Mouse (Mus musculus): ENCODE measurements around the gene Gm26920. TPM values are rescaled to one million over a fixed set of nuclear protein-coding genes. Genes with fewer than 3 reads are reported as not detected.

Gene Gm26920
- polyA plus RNA-seq, 1 experiment from 2014 or later, result 2.4 TPM

DNA sequence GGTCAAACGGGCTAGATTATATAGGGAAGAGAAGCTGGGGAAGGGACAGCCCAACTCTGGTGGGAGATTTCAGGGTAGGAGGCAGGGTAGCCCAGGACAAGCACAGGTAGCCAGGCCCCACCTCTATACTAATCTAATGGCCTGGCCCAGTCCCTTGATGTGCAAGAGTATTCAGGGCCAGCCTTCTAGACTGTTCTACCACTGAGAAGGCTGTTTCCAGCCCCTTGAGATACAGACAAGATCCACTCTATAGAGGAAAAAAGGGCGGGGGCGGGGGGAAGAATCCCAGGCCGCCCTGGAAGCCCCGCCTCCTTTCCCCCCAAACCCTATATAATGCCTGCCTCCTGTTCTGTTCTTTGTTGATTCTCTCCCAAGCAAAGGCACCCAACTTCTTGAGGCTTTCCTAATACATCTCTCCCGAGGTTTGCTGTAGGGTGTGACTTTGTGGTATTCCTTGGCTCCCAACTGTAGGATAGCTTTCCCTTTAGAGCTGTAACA lies 3.8 kb upstream of the Gm26920 start:
- WGBS, result 71% methylated on average over 6 of the region's 6 CpGs

DNA sequence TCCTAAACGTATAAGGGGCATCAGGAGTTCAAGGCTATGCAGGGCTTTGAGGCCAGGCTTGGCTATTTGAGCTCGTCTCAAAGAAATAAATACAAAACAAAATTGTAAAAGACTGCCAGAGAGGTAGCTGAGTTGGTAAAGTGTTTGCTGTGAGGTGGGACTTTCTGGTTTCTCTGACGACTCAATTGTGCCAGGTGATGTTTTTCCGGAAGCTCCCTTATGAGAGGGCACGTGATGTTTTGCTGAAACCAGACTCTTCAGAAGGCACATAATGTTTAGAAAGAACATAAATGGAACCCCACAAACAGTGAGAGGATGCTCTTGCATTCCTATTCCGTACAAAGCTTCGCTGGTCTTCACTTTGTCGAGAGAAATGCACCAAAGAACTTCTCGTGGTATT lies 2.5 kb upstream of the Gm26920 start:
- 85% methylated on average over 9 of the region's 9 CpGs for WGBS
- ATAC-seq (replicated peaks; ENCODE audit: low FRiP score), result no peak
- H3K4me3 ChIP-seq (replicated peaks), result no peak overlapping the region

More for the DNA sequence above, 3.8 kb upstream of the Gm26920 start:
- H3K4me3 ChIP-seq (replicated peaks), result peak overlapping the region; percentile 74
- peak overlapping the region; percentile 98; the same call in 1 of the 2 replicates for H3K27ac ChIP-seq
- peak overlapping the region; percentile 60 for H3K4me2 ChIP-seq
- no peak for ATAC-seq (replicated peaks; ENCODE audit: low FRiP score)
- H3K9me3 ChIP-seq (replicated peaks), result no peaks in the 10 kb centered on the region
- H3K4me1 ChIP-seq, result peaks cover 21% of the 10 kb centered on the region
- H3K9ac ChIP-seq, result peak overlapping the region; percentile 74; the same call in 1 of the 2 replicates
- no peaks in the 10 kb centered on the region for H3K27me3 ChIP-seq
- peaks cover 12% of the 10 kb centered on the region for H3K36me3 ChIP-seq

DNA sequence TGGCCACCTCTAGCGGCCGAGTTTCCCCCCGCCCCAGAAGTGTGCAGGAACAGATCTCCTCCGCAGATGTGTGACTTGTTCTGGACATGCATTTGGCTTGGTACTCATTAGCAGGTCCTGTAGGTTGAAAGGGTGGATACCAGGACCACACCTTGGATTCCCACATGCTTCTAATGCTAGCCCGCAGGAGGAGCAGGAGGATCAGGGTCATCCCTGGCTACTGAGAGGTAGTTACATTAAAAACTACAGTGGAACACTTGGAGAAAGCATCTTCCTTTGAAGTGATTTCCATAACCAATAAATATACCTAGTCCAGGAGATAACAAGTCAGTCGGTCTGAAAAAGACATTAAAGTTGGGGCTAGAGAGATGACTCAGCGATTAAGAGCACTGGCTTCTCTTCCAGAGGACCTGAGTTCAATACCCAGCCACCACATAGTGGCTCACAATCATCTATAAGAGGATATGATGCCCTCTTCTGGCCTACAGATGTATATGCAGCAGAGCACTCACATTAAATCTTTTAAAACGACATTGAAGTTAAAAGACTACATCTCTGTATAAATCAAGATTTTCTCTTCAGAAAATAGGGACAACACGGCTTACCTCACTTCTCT lies 868 bp upstream of the Gm26920 start:
- WGBS, result 10% methylated on average over 9 of the region's 9 CpGs
- H3K4me1 ChIP-seq, result peaks cover 33% of the 10 kb centered on the region
- no peaks in the 10 kb centered on the region for H3K27me3 ChIP-seq
- ATAC-seq (replicated peaks; ENCODE audit: low FRiP score), result no peak
- no peak overlapping the region for H3K9ac ChIP-seq
- no peaks in the 10 kb centered on the region for H3K9me3 ChIP-seq (replicated peaks)
- peak overlapping the region; percentile 81 for H3K27ac ChIP-seq
- peak overlapping the region; percentile 69 for H3K4me2 ChIP-seq
- H3K4me3 ChIP-seq (replicated peaks), result peak overlapping the region; percentile 61
- H3K36me3 ChIP-seq, result peaks cover 10% of the 10 kb centered on the region

More for the DNA sequence above, 2.5 kb upstream of the Gm26920 start:
- H3K36me3 ChIP-seq, result 0 out of 2 replicates have a peak, but pooled peaks cover 2% of the 10 kb centered on the region
- H3K4me2 ChIP-seq, result no peak overlapping the region
- peaks cover 32% of the 10 kb centered on the region for H3K4me1 ChIP-seq
- no peak overlapping the region for H3K27ac ChIP-seq
- H3K9ac ChIP-seq, result no peak overlapping the region
- H3K9me3 ChIP-seq (replicated peaks), result no peaks in the 10 kb centered on the region
- H3K27me3 ChIP-seq, result no peaks in the 10 kb centered on the region

DNA sequence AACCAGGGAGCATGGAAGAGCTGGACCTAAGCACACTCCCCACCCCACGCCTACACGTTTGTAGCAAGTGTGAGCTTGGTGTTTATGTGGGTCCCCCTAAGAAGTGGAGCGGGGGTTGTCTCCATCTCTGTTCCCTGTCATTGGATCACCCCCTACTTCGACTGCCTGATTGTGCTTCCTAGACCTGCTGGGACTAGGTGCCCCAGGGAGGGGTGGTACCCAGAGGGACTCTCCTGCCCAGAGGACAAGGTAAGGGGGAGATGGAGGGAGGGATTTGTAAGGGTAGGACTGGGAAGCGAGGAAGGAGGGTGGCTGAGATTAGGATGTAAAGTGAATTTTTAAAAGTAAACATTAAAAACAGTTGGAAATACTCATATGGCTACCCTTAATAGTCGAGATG lies 805 bp downstream of the Gm26920 start:
- H3K9ac ChIP-seq, result peak overlapping the region; percentile 60
- H3K36me3 ChIP-seq, result peaks cover 26% of the 10 kb centered on the region
- WGBS, result 13% methylated on average over 6 of the region's 6 CpGs
- peak overlapping the region; percentile 81; the same call in 1 of the 2 replicates for H3K27ac ChIP-seq
- peaks cover 32% of the 10 kb centered on the region for H3K4me1 ChIP-seq
- ATAC-seq (replicated peaks; ENCODE audit: low FRiP score), result no peak
- no peaks in the 10 kb centered on the region for H3K27me3 ChIP-seq
- H3K9me3 ChIP-seq (replicated peaks), result 0 out of 2 replicates have a peak, but pooled peaks cover 3% of the 10 kb centered on the region
- H3K4me2 ChIP-seq, result peak overlapping the region; percentile 69
- peak overlapping the region; percentile 61 for H3K4me3 ChIP-seq (replicated peaks)

DNA sequence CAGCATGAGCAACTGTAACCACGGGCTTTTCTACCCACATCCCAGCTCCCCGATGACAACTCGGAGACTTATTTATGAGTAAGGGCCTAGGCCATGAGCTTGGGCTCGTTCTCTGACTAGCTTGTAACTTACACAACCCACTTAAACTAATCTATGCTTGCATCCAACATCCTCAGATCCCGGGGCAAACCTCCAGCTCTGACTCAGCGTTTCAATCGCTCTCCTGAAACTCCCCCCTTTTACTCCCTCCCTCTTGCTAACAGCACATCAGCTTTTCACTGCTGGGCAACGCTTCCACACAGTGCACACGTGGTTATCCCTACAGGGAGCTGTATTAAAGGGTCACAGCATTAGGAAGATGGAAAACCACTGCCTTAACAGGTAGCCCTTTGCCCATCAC lies 3.7 kb downstream of the Gm26920 start:
- WGBS, result 85% methylated on average over 9 of the region's 9 CpGs
- Histone ChIP-seq H3K9ac (no peak overlapping the region), H3K27ac (no peak overlapping the region), H3K4me1 (peaks cover 26% of the 10 kb centered on the region), H3K4me2 (no peak overlapping the region), H3K4me3 (replicated peaks) (no peak overlapping the region), H3K36me3 (peaks cover 45% of the 10 kb centered on the region), H3K9me3 (replicated peaks) (0 out of 2 replicates have a peak, but pooled peaks cover 3% of the 10 kb centered on the region), H3K27me3 (no peaks in the 10 kb centered on the region)
- no peak for ATAC-seq (replicated peaks; ENCODE audit: low FRiP score)

DNA sequence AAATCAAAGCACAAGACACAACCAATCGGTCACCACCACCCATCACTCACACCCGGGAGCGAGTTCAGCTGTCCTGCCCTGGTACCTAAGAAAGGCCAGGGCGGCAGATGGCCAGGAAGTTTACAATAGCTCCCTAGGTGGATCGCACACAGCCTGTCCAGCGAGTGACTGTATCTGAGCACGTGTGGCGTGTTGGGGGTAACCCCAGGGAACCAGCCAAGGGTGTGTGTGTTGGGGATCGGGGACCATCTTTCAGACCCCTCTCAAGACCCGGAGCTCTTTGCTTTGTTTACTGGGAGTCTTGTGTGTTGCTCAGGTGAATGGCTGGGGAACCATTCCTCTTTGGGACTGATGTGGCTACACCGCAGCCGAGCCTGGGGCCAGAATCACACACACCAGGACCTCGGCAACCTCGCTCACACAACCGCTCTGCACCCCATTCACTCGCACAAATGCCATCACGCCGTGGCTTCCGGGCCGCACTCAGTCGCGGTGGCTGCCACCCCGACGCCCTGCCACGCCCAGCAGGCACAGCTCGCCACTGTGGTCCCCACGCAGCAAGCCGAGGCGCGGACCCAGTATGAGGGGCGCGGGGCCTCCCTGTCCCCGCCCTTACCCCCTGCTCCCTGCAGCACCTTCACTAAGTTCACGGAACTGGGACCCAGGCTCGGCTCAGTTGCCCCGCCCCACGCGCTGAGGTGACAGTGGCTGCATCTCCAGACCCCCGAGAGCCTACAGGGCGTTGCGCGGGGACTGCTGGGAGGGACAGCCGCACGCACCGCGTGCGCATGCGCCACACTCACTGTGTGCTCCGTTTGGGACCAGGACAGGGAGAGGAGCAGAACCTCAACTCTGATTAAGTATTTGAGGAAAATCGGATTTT lies 17.8 kb downstream of the Gm26920 start, which contains the start of gene Zfp82:
Gene Zfp82 (minus strand): TSS at position 755 of the 883 bp plus-strand sequence.
- Histone ChIP-seq H3K4me1 (peaks cover 8% of the 10 kb centered on the region), H3K4me3 (replicated peaks) (peak within 1 kb of the TSS; percentile 70), H3K36me3 (peaks cover 35% of the 10 kb centered on the region), H3K27me3 (no peaks in the 10 kb centered on the region), H3K27ac (peak within 1 kb of the TSS; percentile 52), H3K4me2 (peak within 1 kb of the TSS; percentile 94), H3K9ac (peak within 1 kb of the TSS; percentile 68), H3K9me3 (replicated peaks) (no peaks in the 10 kb centered on the region)
- WGBS, result under 1% methylated on average over 50 of the region's 50 CpGs
- ATAC-seq (replicated peaks; ENCODE audit: low FRiP score), result peak; percentile 93

DNA sequence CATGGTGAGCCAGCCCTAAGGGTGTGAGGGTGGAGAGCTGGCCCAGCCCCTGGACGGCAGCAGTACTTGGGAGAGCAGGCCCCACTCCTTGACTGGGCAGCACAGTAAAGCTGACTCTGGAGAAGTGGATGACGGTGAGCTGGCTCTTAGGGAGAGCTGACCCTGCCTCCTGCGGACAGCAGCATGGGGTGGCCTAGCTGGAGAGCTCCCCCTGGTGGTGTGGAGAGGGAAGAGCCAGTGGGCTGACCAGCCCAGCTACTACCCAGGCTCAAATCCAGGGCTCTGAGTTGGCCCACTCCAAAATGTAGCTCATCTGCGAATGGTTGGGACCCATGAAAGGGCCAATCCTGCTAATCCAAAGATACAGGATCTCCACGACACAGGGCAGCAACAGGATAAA lies 25.6 kb downstream of the Gm26920 start:
- Histone ChIP-seq H3K9ac (no peak overlapping the region), H3K27me3 (no peaks in the 10 kb centered on the region), H3K27ac (no peak overlapping the region), H3K4me2 (no peak overlapping the region), H3K9me3 (replicated peaks) (no peaks in the 10 kb centered on the region), H3K4me1 (peaks cover 4% of the 10 kb centered on the region; the same call in 1 of the 2 replicates), H3K36me3 (peaks cover 66% of the 10 kb centered on the region), H3K4me3 (replicated peaks) (no peak overlapping the region)
- ATAC-seq (replicated peaks; ENCODE audit: low FRiP score), result no peak
- 83% methylated on average over 5 of the region's 5 CpGs for WGBS

DNA sequence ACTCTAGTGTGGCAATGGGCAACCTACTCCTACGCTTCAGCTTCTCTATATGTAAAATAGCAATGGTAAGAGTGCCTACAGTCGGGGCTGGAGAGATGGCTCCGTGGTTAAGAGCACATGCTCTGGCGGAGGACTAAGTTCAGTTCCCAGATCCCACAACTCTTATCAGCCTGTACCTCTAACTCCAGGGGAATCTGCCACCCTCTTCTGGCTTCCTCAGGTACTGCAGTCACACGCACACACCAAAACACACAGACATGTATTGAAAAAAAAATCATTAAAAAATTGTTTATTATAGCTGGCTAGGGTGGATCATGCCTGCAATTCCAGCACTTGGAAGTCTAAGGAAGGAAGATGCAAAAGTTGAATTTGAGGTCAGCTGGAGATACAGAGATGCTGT lies 27.7 kb downstream of the Gm26920 start:
- ATAC-seq (replicated peaks; ENCODE audit: low FRiP score), result no peak
- WGBS, result 92% methylated on average over 5 of the region's 5 CpGs
- no peaks in the 10 kb centered on the region for H3K27me3 ChIP-seq
- peaks cover 10% of the 10 kb centered on the region for H3K4me1 ChIP-seq
- peaks cover 66% of the 10 kb centered on the region for H3K36me3 ChIP-seq
- no peak overlapping the region for H3K4me3 ChIP-seq (replicated peaks)
- no peak overlapping the region for H3K4me2 ChIP-seq
- no peak overlapping the region for H3K9ac ChIP-seq
- H3K27ac ChIP-seq, result no peak overlapping the region
- H3K9me3 ChIP-seq (replicated peaks), result no peaks in the 10 kb centered on the region

DNA sequence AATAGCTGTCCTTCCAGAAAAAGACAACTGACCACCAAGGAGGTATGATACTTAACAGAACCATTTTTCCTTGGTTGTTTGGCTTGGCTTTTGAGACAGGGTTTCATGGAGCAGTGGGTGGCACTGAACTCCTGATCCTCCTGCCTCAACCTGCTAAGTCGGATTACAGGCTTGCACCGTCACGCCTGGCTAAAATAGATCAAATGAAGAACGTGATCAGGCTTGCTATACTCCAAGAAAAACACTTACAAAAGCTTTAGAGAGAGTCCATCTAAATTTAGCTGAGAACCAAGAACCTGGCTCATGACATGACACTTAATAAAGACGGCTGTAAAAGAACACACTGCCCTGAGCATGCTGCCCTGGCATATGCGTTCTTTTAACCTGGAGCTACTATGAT lies 29.9 kb downstream of the Gm26920 start:
- no peak for ATAC-seq (replicated peaks; ENCODE audit: low FRiP score)
- WGBS, result 41% methylated on average over 6 of the region's 6 CpGs
- H3K36me3 ChIP-seq, result peaks cover 72% of the 10 kb centered on the region

DNA sequence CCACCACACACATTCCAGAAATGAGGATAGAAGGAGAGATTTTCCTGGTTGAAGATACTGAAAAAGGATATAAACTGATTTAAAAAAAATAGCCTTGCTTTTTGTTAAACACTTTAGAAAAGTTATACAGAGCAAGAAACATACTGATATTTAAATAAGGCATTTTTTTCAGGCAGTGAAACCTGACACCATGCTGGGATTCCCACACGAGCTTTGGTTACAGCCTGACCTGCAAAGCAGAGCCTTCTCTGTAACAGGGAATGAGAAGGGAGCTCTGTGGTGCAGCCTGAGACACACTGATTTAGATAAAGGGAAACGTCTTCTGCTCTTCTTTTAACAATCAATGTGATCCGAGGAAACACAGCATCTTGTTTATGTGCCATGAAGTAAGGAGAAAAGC lies 36.6 kb downstream of the Gm26920 start:
- 6% methylated on average over 3 of the region's 3 CpGs for WGBS

More for the DNA sequence above, 29.9 kb downstream of the Gm26920 start:
- Histone ChIP-seq H3K27me3 (no peaks in the 10 kb centered on the region), H3K4me2 (no peak overlapping the region), H3K4me1 (peaks cover 10% of the 10 kb centered on the region), H3K9me3 (replicated peaks) (no peaks in the 10 kb centered on the region), H3K27ac (no peak overlapping the region), H3K9ac (no peak overlapping the region), H3K4me3 (replicated peaks) (no peak overlapping the region)

DNA sequence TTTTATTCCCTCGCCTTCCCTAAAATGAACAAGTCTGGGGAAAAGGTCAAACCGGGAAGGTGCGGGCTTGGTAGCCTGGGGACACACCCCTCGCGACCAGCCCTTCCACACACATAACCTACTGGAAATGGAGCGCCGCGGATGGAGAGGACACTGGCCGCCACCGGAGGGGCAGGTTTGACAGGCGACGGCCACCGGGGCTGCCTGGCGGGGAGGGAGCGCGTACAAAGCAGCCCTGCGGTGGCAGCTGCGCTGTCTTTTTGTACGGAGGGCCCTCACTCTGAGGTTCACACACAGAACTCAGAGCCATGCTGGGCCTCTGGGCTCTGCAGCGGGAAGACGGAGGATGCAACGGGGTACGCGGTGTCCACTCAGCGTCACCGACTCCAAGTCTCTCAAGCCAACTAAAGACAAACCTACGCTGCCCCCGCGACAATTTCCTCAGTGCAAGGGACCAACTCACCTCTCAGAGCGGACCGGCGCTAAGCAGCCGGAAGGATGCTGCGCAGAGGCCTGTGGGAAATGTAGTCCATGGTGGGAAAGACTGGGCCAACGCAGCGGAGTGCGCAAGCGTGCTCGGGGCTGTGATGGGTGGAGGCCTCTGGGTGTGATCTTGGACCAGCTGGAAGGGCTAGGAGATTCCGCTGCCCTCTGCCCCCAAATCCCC lies 39.2 kb downstream of the Gm26920 start, which contains the start of gene Zfp14:
Gene Zfp14 (minus strand): TSS at position 499 of the 667 bp plus-strand sequence.
- Histone ChIP-seq H3K4me2 (peak within 1 kb of the TSS; percentile 87), H3K27me3 (no peaks in the 10 kb centered on the region), H3K9me3 (replicated peaks) (no peaks in the 10 kb centered on the region), H3K27ac (peak within 1 kb of the TSS; percentile 86), H3K4me3 (replicated peaks) (peak within 1 kb of the TSS; percentile 72), H3K36me3 (peaks cover 11% of the 10 kb centered on the region), H3K4me1 (peaks cover 16% of the 10 kb centered on the region), H3K9ac (peak within 1 kb of the TSS; percentile 63)
- ATAC-seq (replicated peaks; ENCODE audit: low FRiP score), result peak; percentile 99
- 0% methylated on average over 40 of the region's 40 CpGs for WGBS

More for the DNA sequence above, 36.6 kb downstream of the Gm26920 start:
- Histone ChIP-seq H3K4me3 (replicated peaks) (no peak overlapping the region), H3K4me1 (peaks cover 16% of the 10 kb centered on the region), H3K4me2 (no peak overlapping the region), H3K9ac (no peak overlapping the region), H3K27me3 (no peaks in the 10 kb centered on the region), H3K27ac (peak overlapping the region; percentile 37; the same call in 1 of the 2 replicates), H3K9me3 (replicated peaks) (no peaks in the 10 kb centered on the region), H3K36me3 (peaks cover 30% of the 10 kb centered on the region)
- no peak for ATAC-seq (replicated peaks; ENCODE audit: low FRiP score)
